Comparison of ENCODE assay signal across 8 mouse cellular contexts in genomic region chr1:195018089-195018999, GRCm38 (mm10).
DNase-seq lines count a peak whose midpoint lies in the region; ATAC-seq and TF ChIP-seq lines count a peak whose summit lies in the region.

No protein-coding gene starts in this region.

- ATAC-seq in forebrain, postnatal 0 days = peak; percentile 55
- no peak for ATAC-seq in activated CD4-positive, CD25-positive, alpha-beta regulatory T cell, adult 4 months

- H3K36me3 ChIP-seq in forebrain, postnatal 0 days (ENCODE audit: insufficient read depth) = no peaks in the 10 kb centered on the region

- H3K9me3 ChIP-seq in forebrain, postnatal 0 days (ENCODE audit: low read length) = no peaks in the 10 kb centered on the region

- H3K4me2 ChIP-seq in forebrain, postnatal 0 days (ENCODE audit: low read depth) = no peak overlapping the region

- H3K9ac ChIP-seq in forebrain, postnatal 0 days = no peak overlapping the region

- H3K4me3 ChIP-seq in forebrain, postnatal 0 days (ENCODE audit: low read depth, low read length) = no peak overlapping the region

- H3K27ac ChIP-seq in forebrain, postnatal 0 days (ENCODE audit: low read depth, low read length) = 0 out of 2 replicates have a peak overlapping the region, but pooled peaks have one; percentile 80

- 83% methylated on average over 9 of the region's 9 CpGs for WGBS in forebrain, postnatal 0 days

- H3K4me1 ChIP-seq in forebrain, postnatal 0 days (ENCODE audit: insufficient read depth) = 0 out of 2 replicates have a peak, but pooled peaks cover 5% of the 10 kb centered on the region

- peak; percentile 96 for DNase-seq in gastrocnemius, adult 18-20 months (ENCODE audit: low spot score)
- no peak for DNase-seq in gastrocnemius, postnatal 14 days
- peak; percentile 76 for DNase-seq in adrenal gland, postnatal 10 days
- peak; percentile 47 for DNase-seq in forebrain, postnatal 0 days
- peak; percentile 97 to 98 for DNase-seq in kidney, adult 8-10 months
- peak; percentile 92 to 98 for DNase-seq in left cerebral cortex, postnatal 25 days (ENCODE audit: low spot score in 2 of 2)
- DNase-seq in natural killer cell, adult 2 months (ENCODE audit: low spot score in 2 of 2) = peak; percentile 37 to 45

- no peaks in the 10 kb centered on the region for H3K27me3 ChIP-seq in forebrain, postnatal 0 days (ENCODE audit: insufficient read depth, low read length)

- intact Hi-C loops in gastrocnemius, postnatal 14 days (cut with DNase I; ENCODE audit: low total_unique reads) = no loop called here
- intact Hi-C loops in left cerebral cortex, postnatal 25 days (cut with DNase I) = loop anchor here (1.0 to 5.0 kb wide), 2 partner anchors 42 to 136 kb away; no protein-coding TSS in a partner anchor

- no peak for TF ChIP-seq CTCF in forebrain, postnatal 0 days (IDR thresholded peaks at IDR 0.05; ENCODE audit: low read depth)
